Mouse (Mus musculus): Measurements from ENCODE around the gene Chdh.

Chdh gene

DNA sequence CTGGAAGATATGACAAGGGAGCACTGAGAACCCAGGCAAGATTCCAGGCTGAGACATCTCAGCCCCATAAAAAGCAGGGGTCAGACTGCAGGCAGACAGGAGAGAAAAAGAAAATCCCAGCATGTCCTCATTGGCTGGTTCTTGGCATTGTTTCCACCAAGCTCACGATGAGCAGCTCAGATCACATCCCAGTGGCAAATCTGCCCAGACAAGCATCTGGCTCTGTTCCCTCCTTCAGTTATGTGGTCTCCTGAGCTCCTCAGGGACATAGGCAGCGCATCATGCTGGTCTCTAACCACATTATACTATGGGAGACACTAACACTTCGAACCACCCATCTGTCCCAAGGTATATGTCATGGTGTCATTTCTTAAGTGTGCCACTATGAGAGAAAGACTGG lies 59.7 kb downstream of the Chdh start:
- DNase-seq = no peak

GRCm38 (mm10) chr14:30075268-30075887 lies 66.6 kb downstream of the Chdh start:
- no peak for DNase-seq

- DNase-seq = no peak
Observed at GRCm38 (mm10) chr14:30078115-30078808, 69.4 kb downstream of the Chdh start.

DNA sequence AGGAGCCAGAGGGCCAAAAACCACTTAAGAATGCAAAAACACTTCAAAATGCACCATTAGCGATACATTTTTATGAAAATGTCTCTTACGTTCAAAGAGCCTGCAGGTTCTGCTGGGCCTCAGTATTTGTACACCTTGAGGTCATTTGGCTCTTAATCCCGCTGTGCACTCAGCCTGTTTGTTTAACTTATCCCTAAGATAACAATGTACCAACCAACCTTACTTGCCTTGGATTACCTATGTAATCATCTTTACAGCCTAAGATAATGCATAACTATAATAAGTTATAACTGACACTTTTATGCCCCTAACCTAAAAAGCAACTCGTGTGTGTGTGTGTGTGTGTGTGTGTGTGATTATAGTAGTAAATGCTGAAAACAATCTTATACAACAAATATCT lies 70.9 kb downstream of the Chdh start:
- DNase-seq = no peak

All from thymus, postnatal 25 days (tissue).